Mouse (Mus musculus) heart, postnatal 0 days (tissue): ENCODE measurements around the gene Gas1.

Experiments
- CTCF ChIP-seq: IDR thresholded peaks from 2 replicates; pipeline ENCODE4 v1.5.1; 2016; ENCODE audit warnings: antibody characterized with exemption, control low read depth, low read depth
- EP300 ChIP-seq: IDR thresholded peaks from 2 replicates; pipeline ENCODE4 v1.6.1; 2016; ENCODE audit warnings: antibody characterized with exemption, low read depth

- TF ChIP-seq CTCF = no peak
- no peak for TF ChIP-seq EP300
Measured at GRCm38 (mm10) chr13:60147857-60148181, 29.3 kb downstream of the Gas1 start.
